In the genomic region with DNA sequence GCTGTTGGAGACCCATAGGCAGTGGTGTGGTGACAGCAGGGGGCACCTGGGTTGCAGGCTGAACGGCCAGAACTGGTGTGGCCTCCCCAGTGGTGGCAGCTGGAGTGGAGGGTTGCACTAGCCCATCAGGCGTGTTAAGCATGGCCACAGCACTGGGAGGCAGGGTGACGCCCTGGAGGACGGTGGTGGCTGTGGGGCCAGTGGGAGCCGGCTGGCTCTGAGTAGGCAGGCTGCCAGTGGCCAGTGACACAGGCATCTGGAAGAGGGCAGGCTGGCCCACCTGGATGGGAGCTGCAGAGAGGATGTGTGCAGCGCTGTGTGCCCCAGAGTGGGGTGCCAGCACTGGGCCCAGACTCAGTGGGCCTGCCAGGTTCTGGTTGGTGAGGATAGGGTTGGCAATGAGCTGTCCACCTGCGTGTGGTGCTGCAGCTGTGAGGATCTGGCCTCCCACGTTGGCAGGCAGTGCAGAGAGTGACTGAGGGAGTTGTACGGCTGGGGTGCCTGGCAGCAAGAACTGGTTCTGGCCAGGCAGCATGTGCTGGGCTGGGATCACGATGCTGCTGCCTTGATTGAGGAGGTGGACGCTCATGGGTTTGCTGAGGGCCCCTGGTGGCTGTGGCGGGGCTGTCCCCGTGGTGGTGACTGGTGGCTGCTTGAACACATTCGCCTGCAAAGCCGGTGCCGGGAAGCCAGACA, we compare ENCODE assay signal across 14 mouse cellular contexts. TPM values are rescaled to one million over a fixed set of nuclear protein-coding genes. Genes with fewer than 3 reads are reported as not detected.
A peak's percentile ranks its signal among the peaks of the same experiment; 100 is the strongest.
DNase-seq lines count a peak whose midpoint lies in the region; ATAC-seq and TF ChIP-seq lines count a peak whose summit lies in the region.
"Had no signal": no experiment of that assay in that cellular context is flagged by ENCODE, and none has a peak within 500 bp of the region (broad histone marks: within the 10 kb centered on the region; RNA-seq: fewer than 3 reads in every experiment).

No protein-coding gene starts in this region.

- no peak overlapping the region for H3K4me3 ChIP-seq in forebrain, embryonic 12.5 days (replicated peaks)
- no peak overlapping the region for H3K4me3 ChIP-seq in forebrain, embryonic 16.5 days (replicated peaks; ENCODE audit: low read length)
- H3K4me3 ChIP-seq in layer of hippocampus, adult 2 months, result no peak overlapping the region
- no peak overlapping the region for H3K4me3 ChIP-seq in midbrain, embryonic 16.5 days (ENCODE audit: low read depth, low read length)
- H3K4me3 ChIP-seq in midbrain, embryonic 14.5 days (replicated peaks; ENCODE audit: low read depth, low read length), result no peak overlapping the region
- no peak overlapping the region for H3K4me3 ChIP-seq in limb, embryonic 12.5 days (replicated peaks)
- H3K4me3 ChIP-seq: gastrocnemius, adult 2 months; heart, embryonic 13.5 days; intestine, embryonic 15.5 days had no signal

- peak; percentile 26 for TF ChIP-seq CTCF in layer of hippocampus, adult 2 months (conservative IDR thresholded peaks at IDR 0.05)

- no peaks in the 10 kb centered on the region for H3K9me3 ChIP-seq in forebrain, embryonic 12.5 days
- H3K9me3 ChIP-seq in forebrain, embryonic 16.5 days (ENCODE audit: control insufficient read depth, low read length), result no peaks in the 10 kb centered on the region
- no peaks in the 10 kb centered on the region for H3K9me3 ChIP-seq in midbrain, embryonic 16.5 days (replicated peaks; ENCODE audit: control insufficient read depth, low read length, poor library complexity, severe bottlenecking)
- no peaks in the 10 kb centered on the region for H3K9me3 ChIP-seq in midbrain, embryonic 14.5 days (ENCODE audit: control insufficient read depth, low read length)
- H3K9me3 ChIP-seq in limb, embryonic 12.5 days, result no peaks in the 10 kb centered on the region
- H3K9me3 ChIP-seq: G1E; heart, embryonic 13.5 days; intestine, embryonic 15.5 days had no signal

- 95% methylated on average over 16 of the region's 16 CpGs for WGBS in forebrain, embryonic 12.5 days
- 93% methylated on average over 15 of the region's 16 CpGs for WGBS in forebrain, embryonic 16.5 days
- 92% methylated on average over 16 of the region's 16 CpGs for WGBS in midbrain, embryonic 16.5 days
- 96% methylated on average over 16 of the region's 16 CpGs for WGBS in midbrain, embryonic 14.5 days
- WGBS in limb, embryonic 12.5 days, result 93% methylated on average over 16 of the region's 16 CpGs

- no peak overlapping the region for H3K4me2 ChIP-seq in forebrain, embryonic 12.5 days
- H3K4me2 ChIP-seq in forebrain, embryonic 16.5 days (ENCODE audit: low read length), result no peak overlapping the region
- H3K4me2 ChIP-seq in midbrain, embryonic 16.5 days (ENCODE audit: low read length), result no peak overlapping the region
- no peak overlapping the region for H3K4me2 ChIP-seq in midbrain, embryonic 14.5 days (ENCODE audit: low read length)
- H3K4me2 ChIP-seq in limb, embryonic 12.5 days, result no peak overlapping the region
- H3K4me2 ChIP-seq: heart, embryonic 13.5 days; intestine, embryonic 15.5 days had no signal

- H3K27me3 ChIP-seq in forebrain, embryonic 12.5 days, result no peaks in the 10 kb centered on the region
- H3K27me3 ChIP-seq in forebrain, embryonic 16.5 days (replicated peaks; ENCODE audit: control insufficient read depth, insufficient read depth, low read length), result no peaks in the 10 kb centered on the region
- no peaks in the 10 kb centered on the region for H3K27me3 ChIP-seq in midbrain, embryonic 16.5 days (ENCODE audit: control insufficient read depth, insufficient read depth, low read depth, low read length)
- no peaks in the 10 kb centered on the region for H3K27me3 ChIP-seq in midbrain, embryonic 14.5 days (ENCODE audit: control insufficient read depth, insufficient read depth, low read length)
- H3K27me3 ChIP-seq in limb, embryonic 12.5 days, result no peaks in the 10 kb centered on the region
- H3K27me3 ChIP-seq: heart, embryonic 13.5 days; intestine, embryonic 15.5 days had no signal

- ATAC-seq in forebrain, embryonic 12.5 days (ENCODE audit: low FRiP score), result peak; percentile 32; the same call in 1 of the 2 replicates
- no peak for ATAC-seq in forebrain, embryonic 16.5 days
- 0 out of 2 replicates have a peak, but pooled peaks have one; percentile 19 for ATAC-seq in midbrain, embryonic 16.5 days
- ATAC-seq in midbrain, embryonic 14.5 days (ENCODE audit: low FRiP score, low TSS enrichment), result no peak
- ATAC-seq in limb, embryonic 12.5 days (ENCODE audit: insufficient number of reproducible peaks, insufficient read depth, low FRiP score, low TSS enrichment, low read depth), result no peak
- ATAC-seq: intestine, embryonic 15.5 days had no signal

- H3K4me1 ChIP-seq in forebrain, embryonic 12.5 days, result no peaks in the 10 kb centered on the region
- H3K4me1 ChIP-seq in forebrain, embryonic 16.5 days (replicated peaks; ENCODE audit: control insufficient read depth, insufficient read depth, low read length), result no peaks in the 10 kb centered on the region
- H3K4me1 ChIP-seq in midbrain, embryonic 16.5 days (ENCODE audit: control insufficient read depth, insufficient read depth, low read length), result no peaks in the 10 kb centered on the region
- no peaks in the 10 kb centered on the region for H3K4me1 ChIP-seq in midbrain, embryonic 14.5 days (ENCODE audit: control insufficient read depth, insufficient read depth, low read length)
- no peaks in the 10 kb centered on the region for H3K4me1 ChIP-seq in limb, embryonic 12.5 days (replicated peaks)
- H3K4me1 ChIP-seq: intestine, embryonic 15.5 days had no signal

- peaks cover 68% of the 10 kb centered on the region for H3K36me3 ChIP-seq in forebrain, embryonic 12.5 days (replicated peaks)
- H3K36me3 ChIP-seq in forebrain, embryonic 16.5 days (ENCODE audit: control insufficient read depth, insufficient read depth), result peaks cover 31% of the 10 kb centered on the region
- H3K36me3 ChIP-seq in midbrain, embryonic 16.5 days (ENCODE audit: control insufficient read depth, insufficient read depth, low read length), result peaks cover 27% of the 10 kb centered on the region
- H3K36me3 ChIP-seq in midbrain, embryonic 14.5 days (ENCODE audit: control insufficient read depth, insufficient read depth, low read length), result peaks cover 65% of the 10 kb centered on the region
- peaks cover 89% of the 10 kb centered on the region for H3K36me3 ChIP-seq in limb, embryonic 12.5 days

- no peak overlapping the region for H3K9ac ChIP-seq in forebrain, embryonic 12.5 days
- H3K9ac ChIP-seq in forebrain, embryonic 16.5 days (replicated peaks; ENCODE audit: low read depth, low read length), result no peak overlapping the region
- H3K9ac ChIP-seq in midbrain, embryonic 16.5 days (ENCODE audit: low read depth, low read length), result no peak overlapping the region
- H3K9ac ChIP-seq in midbrain, embryonic 14.5 days (replicated peaks; ENCODE audit: low read length), result no peak overlapping the region
- 0 out of 2 replicates have a peak overlapping the region, but pooled peaks have one; percentile 18 for H3K9ac ChIP-seq in limb, embryonic 12.5 days (replicated peaks)
- H3K9ac ChIP-seq: heart, embryonic 13.5 days; intestine, embryonic 15.5 days had no signal

- no peak overlapping the region for H3K27ac ChIP-seq in forebrain, embryonic 12.5 days
- H3K27ac ChIP-seq in forebrain, embryonic 16.5 days (ENCODE audit: low read length), result no peak overlapping the region
- no peak overlapping the region for H3K27ac ChIP-seq in layer of hippocampus, adult 2 months
- H3K27ac ChIP-seq in midbrain, embryonic 16.5 days (ENCODE audit: low read length), result no peak overlapping the region
- no peak overlapping the region for H3K27ac ChIP-seq in midbrain, embryonic 14.5 days (replicated peaks; ENCODE audit: low read depth, low read length)
- H3K27ac ChIP-seq in limb, embryonic 12.5 days, result no peak overlapping the region
- H3K27ac ChIP-seq: gastrocnemius, adult 2 months; heart, embryonic 13.5 days; intestine, embryonic 15.5 days had no signal

- no peak for DNase-seq in layer of hippocampus, adult 2 months (ENCODE audit: low spot score in 2 of 2)
- DNase-seq in layer of hippocampus, adult 18-20 months (ENCODE audit: low spot score in 2 of 2), result no peak
- no peak for DNase-seq in midbrain, embryonic 14.5 days
- DNase-seq in adrenal gland, postnatal 10 days, result no peak
- DNase-seq: cerebellum, postnatal 14 days; gastrocnemius, adult 2 months; layer of hippocampus, postnatal 36 days had no signal

RNA-seq across cellular contexts. Expression of gene Ehd2, which starts 20.4 kb away (rescaled TPM):
- 6.6 and 7.6 TPM in 2 replicates for polyA plus RNA-seq in forebrain, embryonic 12.5 days (2016; fragmentation: Nextera tagmentation; extraction: Ambion mirVana)
- 5.4 and 5.6 TPM in 2 replicates for polyA plus RNA-seq in forebrain, embryonic 16.5 days (2015; fragmentation: Nextera tagmentation; extraction: Ambion mirVana)
- 1 to 10 TPM; 6.7 to 7.3 TPM for total RNA-seq in layer of hippocampus, adult 2 months (2021)
- total RNA-seq in layer of hippocampus, adult 18-20 months (2021), result 1 to 10 TPM; 5.6 to 6.1 TPM
- 4.6 and 4.9 TPM in 2 replicates for polyA plus RNA-seq in midbrain, embryonic 16.5 days (2015; fragmentation: Nextera tagmentation; extraction: Ambion mirVana)
- 3.1 and 3.9 TPM in 2 replicates for polyA plus RNA-seq in midbrain, embryonic 14.5 days (2014; fragmentation: Nextera tagmentation; extraction: Ambion mirVana)
- 10.0 and 12.4 TPM in 2 replicates for polyA plus RNA-seq in limb, embryonic 12.5 days (2016; fragmentation: Nextera tagmentation; extraction: Ambion mirVana)
- total RNA-seq in adrenal gland, postnatal 10 days (2021), result 100 to 1,000 TPM; 140 to 156 TPM

RNA-seq across cellular contexts. Expression of gene Nop53, which starts 41.9 kb away (rescaled TPM):
- polyA plus RNA-seq in forebrain, embryonic 12.5 days (2016; fragmentation: Nextera tagmentation; extraction: Ambion mirVana), result 165 and 169 TPM in 2 replicates
- polyA plus RNA-seq in forebrain, embryonic 16.5 days (2015; fragmentation: Nextera tagmentation; extraction: Ambion mirVana), result 139 and 141 TPM in 2 replicates
- total RNA-seq in layer of hippocampus, adult 2 months (2021), result 100 to 1,000 TPM; 115 to 121 TPM
- total RNA-seq in layer of hippocampus, adult 18-20 months (2021), result 100 to 1,000 TPM; 143 to 144 TPM
- polyA plus RNA-seq in midbrain, embryonic 16.5 days (2015; fragmentation: Nextera tagmentation; extraction: Ambion mirVana), result 108 and 110 TPM in 2 replicates
- 135 and 136 TPM in 2 replicates for polyA plus RNA-seq in midbrain, embryonic 14.5 days (2014; fragmentation: Nextera tagmentation; extraction: Ambion mirVana)
- polyA plus RNA-seq in limb, embryonic 12.5 days (2016; fragmentation: Nextera tagmentation; extraction: Ambion mirVana), result 187 and 192 TPM in 2 replicates
- total RNA-seq in adrenal gland, postnatal 10 days (2021), result 100 to 1,000 TPM; 198 to 201 TPM

RNA-seq across cellular contexts. Expression of gene Bicra, which starts 59.9 kb away (rescaled TPM):
- polyA plus RNA-seq in forebrain, embryonic 12.5 days (2016; fragmentation: Nextera tagmentation; extraction: Ambion mirVana), result 9.1 and 9.5 TPM in 2 replicates
- polyA plus RNA-seq in forebrain, embryonic 16.5 days (2015; fragmentation: Nextera tagmentation; extraction: Ambion mirVana), result 9.0 and 11.2 TPM in 2 replicates
- total RNA-seq in layer of hippocampus, adult 2 months (2021), result 10 to 100 TPM; 20.8 to 22.8 TPM
- 10 to 100 TPM; 19.6 to 20.7 TPM for total RNA-seq in layer of hippocampus, adult 18-20 months (2021)
- polyA plus RNA-seq in midbrain, embryonic 16.5 days (2015; fragmentation: Nextera tagmentation; extraction: Ambion mirVana), result 5.9 and 7.7 TPM in 2 replicates
- 6.5 and 9.0 TPM in 2 replicates for polyA plus RNA-seq in midbrain, embryonic 14.5 days (2014; fragmentation: Nextera tagmentation; extraction: Ambion mirVana)
- 9.0 and 9.4 TPM in 2 replicates for polyA plus RNA-seq in limb, embryonic 12.5 days (2016; fragmentation: Nextera tagmentation; extraction: Ambion mirVana)
- total RNA-seq in adrenal gland, postnatal 10 days (2021), result 10 to 100 TPM in 1 of 2 experiments, 1 to 10 TPM in 1; 8.5 to 11.0 TPM

Comparison
In these comparisons a context has a peak if more than half of its experiments do, and no peak if none do; other contexts are left out.
1. ATAC-seq: peak in forebrain, embryonic 12.5 days (single experiment) and midbrain, embryonic 16.5 days (single experiment); none in forebrain, embryonic 16.5 days (single experiment), midbrain, embryonic 14.5 days (single experiment) and limb, embryonic 12.5 days (single experiment).